Mouse (Mus musculus) brain, embryonic 14.5 days (tissue): ENCODE data around the gene Map2.

Experiments
- CTCF ChIP-seq: fragments of 200-500 bp; IDR thresholded peaks from 2 replicates; pipeline ENCODE4 v1.5.1; 2012; ENCODE audit warnings: inconsistent platforms, mild to moderate bottlenecking, moderate library complexity, borderline replicate concordance; ENCODE audit not compliant: insufficient read depth, insufficient read length; ENCODE audit errors: extremely low read depth
- POLR2A ChIP-seq: fragments of 200-500 bp; IDR thresholded peaks from 2 replicates; pipeline ENCODE4 v1.6.1; 2012; ENCODE audit warnings: mild to moderate bottlenecking, inconsistent platforms, borderline replicate concordance; ENCODE audit not compliant: poor library complexity, insufficient read depth, insufficient read length, severe bottlenecking; ENCODE audit errors: extremely low read depth

- TF ChIP-seq POLR2A (no peak), CTCF (no peak)
Measured at GRCm38 (mm10) chr1:66192891-66193290, 17.8 kb downstream of the Map2 start.
